Mouse (Mus musculus) small intestine, adult 2 months (tissue): ENCODE measurements at regions not wholly inside any gene's neighbourhood (a gene's known extent, or its start where the extent isn't known, plus 50 kb on each side); places are given as distances from the start of the nearest gene placed in this dataset.

Experiments used
- H3K27ac ChIP-seq: fragments of 200-500 bp; 2 replicates; pipeline ENCODE4 v1.5.1; 2012; ENCODE audit warnings: low read depth, low read length, control low read depth, inconsistent platforms; ENCODE audit not compliant: insufficient read depth
- H3K27me3 ChIP-seq: fragments of 200-500 bp; 2 replicates; pipeline ENCODE4 v1.6.1; 2012; ENCODE audit warnings: mild to moderate bottlenecking, moderate library complexity, low read length, inconsistent platforms; ENCODE audit not compliant: control insufficient read depth, insufficient read depth
- H3K36me3 ChIP-seq: fragments of 200-500 bp; 2 replicates; pipeline ENCODE4 v1.6.1; 2012; ENCODE audit warnings: mild to moderate bottlenecking, low read length, control low read depth, inconsistent platforms; ENCODE audit not compliant: control insufficient read depth, insufficient read depth
- H3K4me1 ChIP-seq: fragments of 200-500 bp; 2 replicates; pipeline ENCODE4 v1.6.1; 2012; ENCODE audit warnings: low read length, inconsistent platforms, mixed read lengths; ENCODE audit not compliant: control insufficient read depth, insufficient read depth, insufficient read length
- H3K4me3 ChIP-seq: fragments of 200-500 bp; 2 replicates; pipeline ENCODE4 v1.5.1; 2012; ENCODE audit warnings: low read depth, mild to moderate bottlenecking, control low read depth, inconsistent platforms, low read length, moderate library complexity
- CTCF ChIP-seq: fragments of 200-500 bp; IDR thresholded peaks from 2 replicates; pipeline ENCODE4 v1.5.1; 2012; ENCODE audit warnings: low read depth, mild to moderate bottlenecking, control low read depth, inconsistent platforms, low read length, moderate library complexity, mixed read lengths; ENCODE audit not compliant: insufficient replicate concordance, insufficient read length; ENCODE audit errors: extremely low read depth
- POLR2A ChIP-seq: fragments of 200-500 bp; IDR thresholded peaks from 2 replicates; pipeline ENCODE4 v1.6.1; 2012; ENCODE audit warnings: low read depth, mild to moderate bottlenecking, control low read depth, inconsistent platforms, low read length, moderate library complexity
- WGBS: fragments of 180-500 bp; shearing (Covaris S2); methylation state at CpG from one replicate; pipeline ENCODE4 v1.1.7; 2018; 5-methylcytosine and 5-hydroxymethylcytosine counted together

GRCm38 (mm10) chr14:76673671-76674331 lies 117.1 kb upstream of the Serp2 start:
- no peak overlapping the region for H3K27ac ChIP-seq
- H3K36me3 ChIP-seq: no peaks in the 10 kb centered on the region
- peaks cover 2% of the 10 kb centered on the region; the same call in 1 of the 2 replicates for H3K4me1 ChIP-seq
- no peak overlapping the region for H3K4me3 ChIP-seq
- 65% methylated on average over 11 of the region's 11 CpGs for WGBS
- TF ChIP-seq POLR2A (no peak), CTCF (no peak)
- no peaks in the 10 kb centered on the region for H3K27me3 ChIP-seq

- Histone ChIP-seq H3K36me3 (no peaks in the 10 kb centered on the region), H3K4me3 (no peak overlapping the region), H3K27me3 (no peaks in the 10 kb centered on the region), H3K4me1 (peaks cover 2% of the 10 kb centered on the region; the same call in 1 of the 2 replicates), H3K27ac (no peak overlapping the region)
- 77% methylated on average over 6 of the region's 6 CpGs for WGBS
- TF ChIP-seq POLR2A (no peak), CTCF (no peak)
Measured at GRCm38 (mm10) chr14:76672899-76673298, 116.2 kb upstream of the Serp2 start.

- H3K27me3 ChIP-seq: no peaks in the 10 kb centered on the region
- no peaks in the 10 kb centered on the region for H3K36me3 ChIP-seq
- WGBS: 65% methylated on average over 2 of the region's 2 CpGs
- H3K4me3 ChIP-seq: no peak overlapping the region
- H3K4me1 ChIP-seq: peaks cover 2% of the 10 kb centered on the region; the same call in 1 of the 2 replicates
- no peak for TF ChIP-seq POLR2A
- no peak for TF ChIP-seq CTCF
- no peak overlapping the region for H3K27ac ChIP-seq
Measured at GRCm38 (mm10) chr14:76672442-76672841, 115.8 kb upstream of the Serp2 start.

- no peak for TF ChIP-seq CTCF
- TF ChIP-seq POLR2A: no peak
- Histone ChIP-seq H3K4me3 (no peak overlapping the region), H3K27ac (no peak overlapping the region), H3K36me3 (no peaks in the 10 kb centered on the region), H3K27me3 (no peaks in the 10 kb centered on the region), H3K4me1 (peaks cover 2% of the 10 kb centered on the region; the same call in 1 of the 2 replicates)
- WGBS: 69% methylated on average over 4 of the region's 4 CpGs
Measured at GRCm38 (mm10) chr14:76671023-76671422, 114.3 kb upstream of the Serp2 start.

- Histone ChIP-seq H3K4me3 (no peak overlapping the region), H3K4me1 (no peaks in the 10 kb centered on the region), H3K36me3 (no peaks in the 10 kb centered on the region), H3K27me3 (no peaks in the 10 kb centered on the region), H3K27ac (no peak overlapping the region)
- TF ChIP-seq POLR2A: no peak
- no peak for TF ChIP-seq CTCF
- WGBS: 67% methylated on average over 12 of the region's 12 CpGs
Measured at GRCm38 (mm10) chr14:76665754-76666371, 109.2 kb upstream of the Serp2 start.

GRCm38 (mm10) chr14:76664586-76665508 lies 108.2 kb upstream of the Serp2 start:
- 62% methylated on average over 11 of the region's 11 CpGs for WGBS
- Histone ChIP-seq H3K27me3 (no peaks in the 10 kb centered on the region), H3K27ac (no peak overlapping the region), H3K4me3 (no peak overlapping the region), H3K36me3 (no peaks in the 10 kb centered on the region), H3K4me1 (no peaks in the 10 kb centered on the region)
- TF ChIP-seq POLR2A (no peak), CTCF (no peak)
